Mouse (Mus musculus) hindbrain, embryonic 14.5 days (tissue): ENCODE results near the gene Plekho2. TPM values are rescaled to one million over a fixed set of nuclear protein-coding genes. Genes with fewer than 3 reads are reported as not detected.

Experiments
- ATAC-seq: fragments of 200-750 bp; cut with Nextera tagmentation; 2 replicates; pipeline ENCODE4 v1.8.0; 2017; ENCODE audit warnings: moderate number of reproducible peaks, mild to moderate bottlenecking, moderate TSS enrichment, moderate library complexity; ENCODE audit not compliant: low FRiP score
- DNase-seq: peaks from one replicate; pipeline ENCODE4 v3.0.0-alpha.2; 2015; ENCODE audit warnings: low spot score
- H3K27ac ChIP-seq: fragments of 300-500 bp; sonication (generic); 2 replicates; pipeline ENCODE4 v1.5.1; 2014; ENCODE audit warnings: mild to moderate bottlenecking, moderate library complexity
- H3K27me3 ChIP-seq: fragments of 300-500 bp; sonication (generic); 2 replicates; pipeline ENCODE4 v1.6.1; 2014; ENCODE audit warnings: mild to moderate bottlenecking, low read length, mixed read lengths; ENCODE audit not compliant: control insufficient read depth, insufficient read depth
- H3K36me3 ChIP-seq: fragments of 300-500 bp; sonication (generic); replicated peaks from 2 replicates; pipeline ENCODE4 v1.6.1; 2014; ENCODE audit not compliant: control insufficient read depth, insufficient read depth
- H3K4me1 ChIP-seq: fragments of 300-500 bp; sonication (generic); replicated peaks from 2 replicates; pipeline ENCODE4 v1.6.1; 2014; ENCODE audit warnings: antibody characterized with exemption, low read length, mixed read lengths; ENCODE audit not compliant: control insufficient read depth, insufficient read depth
- H3K4me2 ChIP-seq: fragments of 300-500 bp; sonication (generic); replicated peaks from 2 replicates; pipeline ENCODE4 v1.6.1; 2014; ENCODE audit warnings: mild to moderate bottlenecking, moderate library complexity
- H3K4me3 ChIP-seq: fragments of 300-500 bp; sonication (generic); replicated peaks from 2 replicates; pipeline ENCODE4 v1.5.1; 2014; ENCODE audit warnings: mild to moderate bottlenecking, low read length
- H3K9ac ChIP-seq: fragments of 300-500 bp; sonication (generic); 2 replicates; pipeline ENCODE4 v1.6.1; 2014
- H3K9me3 ChIP-seq: fragments of 300-500 bp; sonication (generic); 2 replicates; pipeline ENCODE4 v1.6.1; 2016; ENCODE audit warnings: low read length; ENCODE audit not compliant: control insufficient read depth
- WGBS: fragments of 180-500 bp; shearing (Covaris S2); extraction: QIAGEN DNeasy Blood & Tissue Kit; methylation state at CpG from one replicate; pipeline ENCODE4 v1.1.7; 2014; 5-methylcytosine and 5-hydroxymethylcytosine counted together
- polyA plus RNA-seq: library from polyadenylated mRNA; unstranded; fragments of >200 nt; fragmentation: Nextera tagmentation; extraction: Ambion mirVana; gene quantifications from 2 replicates; pipeline ENCODE4 v1.2.1, GENCODE M21; 2014

The Plekho2 gene
- polyA plus RNA-seq, 1 experiment from 2014 or later: 4.4 TPM

DNA sequence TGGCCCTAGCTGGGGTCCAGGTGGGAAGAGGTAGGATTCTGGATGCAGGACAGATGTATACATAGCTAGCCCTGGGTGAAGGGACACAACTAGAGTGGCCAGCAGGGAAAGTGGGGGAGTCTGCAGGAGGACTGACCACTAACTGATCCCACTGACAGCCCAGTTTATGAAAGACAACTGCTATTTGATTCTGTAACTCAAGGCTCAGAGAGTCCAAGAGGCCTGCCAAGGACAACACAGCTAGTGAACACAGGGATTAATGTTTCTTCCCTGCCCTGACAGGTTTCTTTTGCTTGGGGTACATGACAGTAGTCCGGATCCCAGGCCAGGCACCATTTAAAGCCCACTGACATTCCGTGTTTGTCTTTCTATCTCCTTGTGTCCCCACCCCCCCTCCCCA is 27.3 kb upstream of the Plekho2 start:
- 71% methylated on average over 2 of the region's 2 CpGs for WGBS
- no peak overlapping the region for H3K27ac ChIP-seq
- H3K27me3 ChIP-seq: no peaks in the 10 kb centered on the region
- H3K36me3 ChIP-seq: no peaks in the 10 kb centered on the region
- no peak overlapping the region for H3K4me2 ChIP-seq
- H3K4me1 ChIP-seq: no peaks in the 10 kb centered on the region
- no peak overlapping the region for H3K4me3 ChIP-seq
- no peak for DNase-seq
- no peaks in the 10 kb centered on the region for H3K9me3 ChIP-seq
- H3K9ac ChIP-seq: no peak overlapping the region
- no peak for ATAC-seq

DNA sequence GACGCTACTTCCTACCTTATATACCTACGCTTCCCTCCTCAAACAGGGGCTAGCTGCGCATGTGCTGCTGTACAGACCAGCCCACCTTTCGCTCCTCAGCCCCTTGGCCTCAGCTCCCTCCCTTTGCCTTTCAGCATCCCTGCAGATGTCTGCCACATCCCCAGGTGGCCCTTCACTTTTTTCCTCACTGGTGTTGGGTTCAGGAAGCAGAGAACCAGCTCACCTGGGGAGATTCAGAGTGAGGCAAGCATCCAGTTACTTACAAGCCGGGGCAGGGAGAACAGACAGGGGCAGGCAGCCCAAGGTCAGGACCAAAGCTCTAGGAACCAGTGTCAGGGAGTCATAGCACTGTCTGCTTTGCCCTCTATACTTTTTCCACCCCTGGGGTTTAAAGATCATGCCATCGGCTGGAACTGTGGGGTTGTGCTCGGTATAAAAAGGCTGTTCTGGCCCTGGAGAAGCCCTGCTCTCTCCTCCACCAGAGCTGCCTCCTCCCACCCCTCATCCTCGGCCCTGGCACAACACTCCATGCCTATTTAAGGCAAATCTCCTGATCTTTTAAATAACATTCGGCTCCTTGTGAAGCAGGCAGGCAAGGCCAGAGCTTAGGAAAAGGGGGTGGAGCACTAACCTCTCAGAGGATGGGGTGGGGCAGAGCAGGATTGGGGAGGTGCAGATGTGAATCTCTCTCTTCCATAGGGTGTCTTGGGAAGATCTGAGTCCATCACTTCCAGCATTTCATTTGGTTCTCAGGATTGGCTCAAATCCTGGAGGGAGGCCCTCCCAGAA is 26.7 kb upstream of the Plekho2 start:
- DNase-seq (no peak), ATAC-seq (no peak)
- Histone ChIP-seq H3K27me3 (no peaks in the 10 kb centered on the region), H3K9ac (no peak overlapping the region), H3K4me3 (no peak overlapping the region), H3K4me2 (no peak overlapping the region), H3K4me1 (no peaks in the 10 kb centered on the region), H3K9me3 (no peaks in the 10 kb centered on the region), H3K36me3 (no peaks in the 10 kb centered on the region), H3K27ac (no peak overlapping the region)
- WGBS: 40% methylated on average over 9 of the region's 9 CpGs

DNA sequence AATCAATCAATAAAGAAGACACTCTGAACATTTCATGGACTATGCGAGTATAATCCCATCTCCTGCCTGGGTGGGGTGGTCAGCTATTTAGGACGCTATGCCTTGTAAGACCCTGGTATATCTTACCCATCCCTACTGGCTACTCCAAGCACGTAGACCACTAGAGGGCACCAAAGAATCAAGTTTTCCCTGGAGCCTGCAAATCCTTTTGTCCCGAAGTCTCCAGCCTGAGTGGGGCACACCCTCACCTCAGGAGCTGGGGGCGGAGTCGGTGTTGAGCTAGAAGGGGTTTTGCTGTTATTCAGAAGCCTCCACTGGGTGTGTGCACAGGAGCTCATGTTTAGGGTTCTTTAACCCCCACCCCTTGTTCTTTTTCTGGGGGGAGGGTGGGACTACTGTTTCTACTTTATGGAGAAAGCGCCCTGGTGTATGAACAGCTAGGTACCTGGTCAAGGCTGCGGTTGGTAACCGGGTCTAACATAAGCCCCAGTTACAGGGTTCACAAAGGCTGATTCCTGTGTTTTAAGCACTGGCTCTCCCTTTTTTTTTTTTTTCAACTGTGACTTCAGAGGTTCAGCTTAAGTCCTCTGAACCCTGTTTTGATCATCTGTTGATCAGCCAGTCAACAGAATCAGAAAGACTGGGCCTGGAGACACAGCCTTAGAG is 25.8 kb upstream of the Plekho2 start:
- Histone ChIP-seq H3K4me2 (peak overlapping the region; percentile 45), H3K4me1 (no peaks in the 10 kb centered on the region), H3K4me3 (0 out of 2 replicates have a peak overlapping the region, but pooled peaks have one; percentile 7), H3K36me3 (no peaks in the 10 kb centered on the region), H3K27me3 (no peaks in the 10 kb centered on the region), H3K9ac (no peak overlapping the region; the same call in 1 of the 2 replicates), H3K9me3 (no peaks in the 10 kb centered on the region), H3K27ac (no peak overlapping the region)
- 5% methylated on average over 9 of the region's 9 CpGs for WGBS
- ATAC-seq (peak; percentile 83; the same call in 1 of the 2 replicates), DNase-seq (peak; percentile 95)

DNA sequence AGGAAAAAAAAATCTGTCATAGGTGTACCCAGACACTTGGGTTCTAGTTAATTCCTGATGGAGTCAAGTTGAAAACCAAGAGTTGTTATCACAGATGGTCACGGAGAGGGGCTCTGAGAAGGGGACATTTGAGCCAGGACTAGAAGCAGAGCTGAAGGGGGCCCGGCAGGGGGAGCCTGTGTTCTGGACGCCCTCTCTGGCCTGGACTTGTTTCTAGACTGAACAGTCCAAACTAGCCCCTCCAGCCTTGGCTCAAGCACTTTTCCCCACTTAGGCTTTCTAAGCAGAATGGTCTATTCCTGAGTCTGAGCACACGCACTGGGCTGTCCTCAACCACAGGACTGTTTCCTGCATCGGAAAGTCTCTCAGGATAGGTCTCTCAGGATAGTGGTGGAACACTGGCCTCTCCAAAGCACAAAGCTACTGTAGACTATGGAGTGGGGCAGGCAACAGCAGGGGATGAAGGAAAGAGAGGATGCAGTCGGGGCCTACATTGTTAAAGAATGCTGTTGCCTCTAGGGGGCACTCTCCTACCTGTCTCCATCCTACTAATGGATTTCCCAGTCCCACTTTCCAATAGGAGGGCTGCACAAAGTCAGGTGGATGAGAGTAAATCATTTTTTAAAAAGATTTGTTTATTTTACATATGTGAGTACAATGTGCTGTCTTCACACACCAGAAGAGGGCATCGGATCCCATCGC is 23.7 kb upstream of the Plekho2 start:
- Histone ChIP-seq H3K27me3 (no peaks in the 10 kb centered on the region), H3K9ac (no peak overlapping the region), H3K4me1 (no peaks in the 10 kb centered on the region), H3K9me3 (no peaks in the 10 kb centered on the region), H3K27ac (no peak overlapping the region), H3K36me3 (no peaks in the 10 kb centered on the region), H3K4me3 (no peak overlapping the region), H3K4me2 (no peak overlapping the region)
- WGBS: 49% methylated on average over 8 of the region's 8 CpGs
- ATAC-seq: no peak
- no peak for DNase-seq

DNA sequence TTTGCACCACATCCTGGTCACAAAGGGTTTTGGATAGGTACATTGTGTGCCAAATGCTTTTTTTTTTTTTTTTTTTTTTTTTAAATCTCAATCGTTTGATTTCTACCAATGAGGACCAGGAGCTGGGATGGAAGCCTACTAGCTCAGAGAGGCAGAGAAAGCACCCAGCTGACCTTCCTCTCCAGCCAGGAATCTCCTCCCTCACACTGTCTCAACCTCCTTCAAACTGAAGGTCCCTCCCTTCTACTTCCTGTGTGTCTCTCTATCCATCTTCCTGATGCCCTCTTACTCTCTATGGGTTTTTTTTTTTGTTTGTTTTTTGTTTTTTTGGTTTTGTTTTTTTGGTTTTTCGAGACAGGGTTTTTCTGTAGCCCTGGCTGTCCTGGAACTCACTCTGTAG is 21.1 kb upstream of the Plekho2 start:
- H3K4me3 ChIP-seq: no peak overlapping the region
- no peak overlapping the region for H3K4me2 ChIP-seq
- no peak overlapping the region for H3K27ac ChIP-seq
- H3K27me3 ChIP-seq: no peaks in the 10 kb centered on the region
- no peaks in the 10 kb centered on the region for H3K4me1 ChIP-seq
- DNase-seq (no peak), ATAC-seq (no peak)
- WGBS: 62% methylated on average over 2 of the region's 2 CpGs
- H3K9ac ChIP-seq: no peak overlapping the region
- H3K9me3 ChIP-seq: no peaks in the 10 kb centered on the region
- no peaks in the 10 kb centered on the region for H3K36me3 ChIP-seq

DNA sequence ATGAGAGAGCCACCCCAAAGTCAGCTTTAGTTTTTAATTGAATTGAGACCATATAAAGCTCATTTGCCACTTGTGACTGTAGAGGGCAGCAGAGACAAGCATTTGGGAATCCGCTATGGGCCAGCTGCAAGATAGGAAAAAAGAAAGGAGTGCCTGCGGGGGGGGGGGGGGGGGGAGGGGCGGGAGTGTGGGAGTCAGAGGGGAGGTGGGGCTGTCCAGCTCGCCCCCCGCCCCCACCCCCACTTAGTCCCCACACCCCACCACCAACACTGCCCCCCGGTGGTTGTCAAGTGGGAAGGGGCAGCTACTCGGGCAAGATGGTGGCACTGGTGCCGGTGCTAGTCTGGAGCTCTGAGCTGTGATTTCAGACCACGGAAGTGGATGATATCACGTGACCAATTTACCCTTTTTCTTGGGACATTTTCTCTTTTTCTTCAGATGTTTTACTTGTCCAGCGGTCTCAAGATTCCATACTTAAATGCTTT is 19.0 kb upstream of the Plekho2 start:
- ATAC-seq (no peak), DNase-seq (peak; percentile 73)
- no peaks in the 10 kb centered on the region for H3K36me3 ChIP-seq
- no peak overlapping the region for H3K27ac ChIP-seq
- WGBS: 59% methylated on average over 7 of the region's 11 CpGs
- no peak overlapping the region for H3K9ac ChIP-seq
- H3K4me1 ChIP-seq: no peaks in the 10 kb centered on the region
- H3K4me2 ChIP-seq: peak overlapping the region; percentile 17; the same call in 1 of the 2 replicates
- H3K4me3 ChIP-seq: no peak overlapping the region
- H3K27me3 ChIP-seq: no peaks in the 10 kb centered on the region
- H3K9me3 ChIP-seq: no peaks in the 10 kb centered on the region

DNA sequence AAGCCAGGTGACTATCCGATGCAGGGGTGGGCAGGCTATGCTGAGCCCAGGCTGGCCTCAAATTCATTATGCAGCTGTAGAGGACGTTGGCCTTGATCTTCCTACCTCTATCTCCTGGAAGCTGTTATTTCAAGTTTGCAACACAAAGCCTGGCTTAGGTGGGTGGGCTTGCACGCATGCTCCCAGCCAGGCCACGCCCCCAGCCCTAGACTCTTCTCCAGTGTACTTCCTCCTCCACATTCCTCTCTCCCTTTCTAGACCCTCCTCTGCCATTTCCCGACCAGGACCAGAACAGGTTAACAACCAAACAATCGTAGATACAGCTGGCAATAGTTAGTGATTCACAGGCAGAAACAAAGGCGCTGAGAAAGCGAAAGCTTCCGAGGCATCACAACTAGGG is 13.8 kb upstream of the Plekho2 start:
- Histone ChIP-seq H3K4me2 (no peak overlapping the region), H3K36me3 (no peaks in the 10 kb centered on the region), H3K27me3 (no peaks in the 10 kb centered on the region), H3K9me3 (no peaks in the 10 kb centered on the region), H3K9ac (no peak overlapping the region), H3K4me3 (no peak overlapping the region), H3K4me1 (peaks cover 5% of the 10 kb centered on the region; the same call in 1 of the 2 replicates), H3K27ac (no peak overlapping the region)
- WGBS: 87% methylated on average over 9 of the region's 9 CpGs
- no peak for DNase-seq
- no peak for ATAC-seq

DNA sequence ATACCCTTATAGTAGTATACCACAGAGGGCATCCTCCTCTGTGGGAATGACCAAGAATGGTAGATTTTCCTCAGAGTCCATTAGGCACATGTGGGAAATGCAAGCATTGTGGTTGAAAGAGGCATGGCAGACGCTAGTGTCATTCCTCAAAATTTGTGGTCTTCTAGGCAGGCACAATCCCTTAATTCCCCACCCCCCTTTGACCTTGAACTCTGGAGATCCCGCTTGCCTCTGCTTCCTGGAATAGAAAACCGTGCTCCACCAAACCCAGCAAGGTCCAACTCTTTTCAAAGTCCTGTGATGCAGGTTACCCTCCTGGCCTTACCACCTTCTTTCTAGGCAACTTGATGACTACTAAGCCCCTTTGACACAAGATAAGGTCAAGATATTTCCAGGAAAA is 12.9 kb upstream of the Plekho2 start:
- Histone ChIP-seq H3K4me2 (no peak overlapping the region), H3K9me3 (no peaks in the 10 kb centered on the region), H3K36me3 (no peaks in the 10 kb centered on the region), H3K4me1 (peaks cover 13% of the 10 kb centered on the region), H3K27ac (no peak overlapping the region), H3K27me3 (no peaks in the 10 kb centered on the region), H3K4me3 (no peak overlapping the region), H3K9ac (no peak overlapping the region)
- WGBS: 88% methylated on average over 3 of the region's 3 CpGs
- DNase-seq (no peak), ATAC-seq (no peak)

DNA sequence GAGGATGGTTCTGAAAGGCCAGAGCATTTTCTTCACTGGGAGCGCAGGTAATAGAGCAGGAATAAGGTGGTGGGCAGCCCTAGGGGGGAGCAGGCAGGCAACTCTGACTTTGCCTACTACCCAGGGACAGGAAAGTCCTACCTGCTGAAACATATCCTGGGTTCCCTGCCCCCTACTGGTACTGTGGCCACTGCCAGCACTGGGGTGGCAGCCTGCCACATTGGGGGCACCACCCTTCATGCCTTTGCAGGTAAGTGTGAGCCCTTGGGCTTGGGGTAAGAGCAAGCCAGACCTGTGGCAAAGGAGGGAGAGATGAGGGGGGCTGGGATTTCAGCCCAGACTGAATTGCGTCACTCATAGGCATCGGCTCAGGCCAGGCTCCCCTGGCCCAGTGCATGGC is 9.3 kb upstream of the Plekho2 start:
- Histone ChIP-seq H3K4me3 (peak overlapping the region; percentile 47; the same call in 1 of the 2 replicates), H3K27me3 (no peaks in the 10 kb centered on the region), H3K4me1 (peaks cover 22% of the 10 kb centered on the region), H3K9ac (peak overlapping the region; percentile 61; the same call in 1 of the 2 replicates), H3K27ac (no peak overlapping the region), H3K9me3 (no peaks in the 10 kb centered on the region), H3K4me2 (peak overlapping the region; percentile 99), H3K36me3 (no peaks in the 10 kb centered on the region)
- WGBS: 97% methylated on average over 3 of the region's 3 CpGs
- ATAC-seq: no peak
- DNase-seq: no peak
